Comparison of ENCODE assay signal across 22 mouse cellular contexts in genomic region chr7:4126992-4127785, GRCm38 (mm10). TPM values are rescaled to one million over a fixed set of nuclear protein-coding genes. Genes with fewer than 3 reads are reported as not detected.
DNase-seq lines count a peak whose midpoint lies in the region; ATAC-seq and TF ChIP-seq lines count a peak whose summit lies in the region.
"Had no signal": no experiment of that assay in that cellular context is flagged by ENCODE, and none has a peak within 500 bp of the region (broad histone marks: within the 10 kb centered on the region; RNA-seq: fewer than 3 reads in every experiment).

No protein-coding gene starts in this region.

- WGBS in embryonic facial prominence, embryonic 13.5 days, result 85% methylated on average over 11 of the region's 11 CpGs
- 86% methylated on average over 11 of the region's 11 CpGs for WGBS in embryonic facial prominence, embryonic 10.5 days
- WGBS in hindbrain, postnatal 0 days, result 76% methylated on average over 11 of the region's 11 CpGs
- WGBS in hindbrain, embryonic 16.5 days, result 84% methylated on average over 11 of the region's 11 CpGs
- WGBS in neural tube, embryonic 13.5 days, result 86% methylated on average over 11 of the region's 11 CpGs

- TF ChIP-seq CTCF in hindbrain, postnatal 0 days (IDR thresholded peaks at IDR 0.05; ENCODE audit: low read depth), result no peak

- no peaks in the 10 kb centered on the region; the same call in 1 of the 2 replicates for H3K27me3 ChIP-seq in embryonic facial prominence, embryonic 13.5 days
- H3K27me3 ChIP-seq in embryonic facial prominence, embryonic 10.5 days (replicated peaks; ENCODE audit: low read depth, poor library complexity, severe bottlenecking), result peaks cover 6% of the 10 kb centered on the region; the same call in 1 of the 2 replicates
- H3K27me3 ChIP-seq in hindbrain, postnatal 0 days (ENCODE audit: insufficient read depth, low read length), result no peaks in the 10 kb centered on the region
- no peaks in the 10 kb centered on the region for H3K27me3 ChIP-seq in hindbrain, embryonic 16.5 days (replicated peaks; ENCODE audit: control insufficient read depth, insufficient read depth, low read length)
- H3K27me3 ChIP-seq in neural tube, embryonic 13.5 days, result no peaks in the 10 kb centered on the region
- H3K27me3 ChIP-seq: embryonic facial prominence, embryonic 12.5 days; intestine, embryonic 15.5 days; limb, embryonic 15.5 days had no signal

- H3K9me3 ChIP-seq in embryonic facial prominence, embryonic 13.5 days, result no peaks in the 10 kb centered on the region
- H3K9me3 ChIP-seq in embryonic facial prominence, embryonic 10.5 days, result no peaks in the 10 kb centered on the region
- no peaks in the 10 kb centered on the region for H3K9me3 ChIP-seq in hindbrain, postnatal 0 days (ENCODE audit: low read length)
- H3K9me3 ChIP-seq in hindbrain, embryonic 16.5 days (ENCODE audit: control insufficient read depth, low read length), result no peaks in the 10 kb centered on the region
- H3K9me3 ChIP-seq in neural tube, embryonic 13.5 days, result no peaks in the 10 kb centered on the region
- H3K9me3 ChIP-seq: embryonic facial prominence, embryonic 12.5 days; heart, embryonic 13.5 days; intestine, embryonic 15.5 days; limb, embryonic 15.5 days; liver, embryonic 15.5 days had no signal

- H3K36me3 ChIP-seq in embryonic facial prominence, embryonic 13.5 days, result no peaks in the 10 kb centered on the region
- H3K36me3 ChIP-seq in embryonic facial prominence, embryonic 10.5 days (replicated peaks), result no peaks in the 10 kb centered on the region; the same call in 1 of the 2 replicates
- no peaks in the 10 kb centered on the region; the same call in 1 of the 2 replicates for H3K36me3 ChIP-seq in hindbrain, postnatal 0 days (ENCODE audit: insufficient read depth, low read length)
- peaks cover 8% of the 10 kb centered on the region for H3K36me3 ChIP-seq in hindbrain, embryonic 16.5 days (ENCODE audit: control insufficient read depth, insufficient read depth, low read length)
- H3K36me3 ChIP-seq in neural tube, embryonic 13.5 days, result peaks cover 36% of the 10 kb centered on the region
- H3K36me3 ChIP-seq: embryonic facial prominence, embryonic 12.5 days; heart, embryonic 13.5 days; intestine, embryonic 15.5 days; limb, embryonic 15.5 days; liver, embryonic 15.5 days had no signal

- H3K4me1 ChIP-seq in embryonic facial prominence, embryonic 13.5 days, result peaks cover 16% of the 10 kb centered on the region
- H3K4me1 ChIP-seq in embryonic facial prominence, embryonic 10.5 days, result peaks cover 35% of the 10 kb centered on the region
- H3K4me1 ChIP-seq in hindbrain, postnatal 0 days (ENCODE audit: insufficient read depth, low read length), result peaks cover 17% of the 10 kb centered on the region
- peaks cover 29% of the 10 kb centered on the region for H3K4me1 ChIP-seq in hindbrain, embryonic 16.5 days (ENCODE audit: control insufficient read depth, insufficient read depth, low read depth, low read length)
- H3K4me1 ChIP-seq in neural tube, embryonic 13.5 days (replicated peaks), result peaks cover 78% of the 10 kb centered on the region

- H3K9ac ChIP-seq in embryonic facial prominence, embryonic 13.5 days, result 0 out of 2 replicates have a peak overlapping the region, but pooled peaks have one; percentile 36
- H3K9ac ChIP-seq in hindbrain, postnatal 0 days (replicated peaks; ENCODE audit: low read length), result no peak overlapping the region
- no peak overlapping the region for H3K9ac ChIP-seq in hindbrain, embryonic 16.5 days (ENCODE audit: low read depth, low read length)
- no peak overlapping the region for H3K9ac ChIP-seq in neural tube, embryonic 13.5 days
- H3K9ac ChIP-seq: embryonic facial prominence, embryonic 12.5 days; heart, embryonic 13.5 days; intestine, embryonic 15.5 days; limb, embryonic 15.5 days; liver, embryonic 15.5 days had no signal

- no peak overlapping the region for H3K4me2 ChIP-seq in embryonic facial prominence, embryonic 13.5 days
- no peak overlapping the region for H3K4me2 ChIP-seq in hindbrain, postnatal 0 days (ENCODE audit: low read depth, low read length)
- H3K4me2 ChIP-seq in hindbrain, embryonic 16.5 days (ENCODE audit: low read length), result no peak overlapping the region
- no peak overlapping the region for H3K4me2 ChIP-seq in neural tube, embryonic 13.5 days
- H3K4me2 ChIP-seq: embryonic facial prominence, embryonic 12.5 days; heart, embryonic 13.5 days; intestine, embryonic 15.5 days; limb, embryonic 15.5 days; liver, embryonic 15.5 days had no signal

- ATAC-seq in embryonic facial prominence, embryonic 13.5 days (ENCODE audit: insufficient number of reproducible peaks, insufficient read depth, low FRiP score, low TSS enrichment, low read depth), result no peak
- no peak for ATAC-seq in hindbrain, postnatal 0 days
- no peak for ATAC-seq in hindbrain, embryonic 16.5 days
- ATAC-seq in neural tube, embryonic 13.5 days (ENCODE audit: low read depth), result no peak
- ATAC-seq in granulocyte monocyte progenitor cell, adult 5-6 weeks (replicated peaks; ENCODE audit: poor library complexity, severe bottlenecking), result no peak
- ATAC-seq: intestine, embryonic 15.5 days had no signal

- no peak overlapping the region for H3K4me3 ChIP-seq in embryonic facial prominence, embryonic 13.5 days
- H3K4me3 ChIP-seq in embryonic facial prominence, embryonic 10.5 days, result no peak overlapping the region
- no peak overlapping the region for H3K4me3 ChIP-seq in hindbrain, postnatal 0 days (ENCODE audit: low read length)
- no peak overlapping the region for H3K4me3 ChIP-seq in hindbrain, embryonic 16.5 days (ENCODE audit: low read length)
- no peak overlapping the region for H3K4me3 ChIP-seq in neural tube, embryonic 13.5 days
- H3K4me3 ChIP-seq: embryonic facial prominence, embryonic 12.5 days; gastrocnemius, adult 2 months; heart, embryonic 13.5 days; intestine, embryonic 15.5 days; limb, embryonic 15.5 days; liver, embryonic 15.5 days; myocyte had no signal

- DNase-seq in embryonic facial prominence, embryonic 10.5 days (ENCODE audit: low spot score), result no peak
- DNase-seq in hindbrain, postnatal 0 days (ENCODE audit: low spot score), result no peak
- no peak for DNase-seq in neural tube, embryonic 10.5 days (ENCODE audit: extremely low spot score, low spot score)
- DNase-seq: B cell, adult 2 months; gastrocnemius, adult 2 months; heart, postnatal 36 days; kidney, adult 9 months; kidney, postnatal 25 days; midbrain, embryonic 14.5 days; right cerebral cortex, postnatal 25 days; thymus, adult 2 months had no signal

- no peak overlapping the region for H3K27ac ChIP-seq in embryonic facial prominence, embryonic 13.5 days
- no peak overlapping the region for H3K27ac ChIP-seq in embryonic facial prominence, embryonic 10.5 days (replicated peaks)
- H3K27ac ChIP-seq in hindbrain, postnatal 0 days, result 0 out of 2 replicates have a peak overlapping the region, but pooled peaks have one; percentile 41
- no peak overlapping the region for H3K27ac ChIP-seq in hindbrain, embryonic 16.5 days (ENCODE audit: low read depth, low read length)
- peak overlapping the region; percentile 39; the same call in 1 of the 2 replicates for H3K27ac ChIP-seq in neural tube, embryonic 13.5 days (replicated peaks)
- H3K27ac ChIP-seq: embryonic facial prominence, embryonic 12.5 days; gastrocnemius, adult 2 months; heart, embryonic 13.5 days; intestine, embryonic 15.5 days; limb, embryonic 15.5 days; liver, embryonic 15.5 days had no signal

RNA-seq across cellular contexts. Expression of gene Ttyh1, which starts 8.0 kb away (rescaled TPM):
- polyA plus RNA-seq in embryonic facial prominence, embryonic 13.5 days (2015; fragmentation: Nextera tagmentation; extraction: Ambion mirVana), result 3.7 and 5.9 TPM in 2 replicates
- 10.5 and 10.9 TPM in 2 replicates for polyA plus RNA-seq in embryonic facial prominence, embryonic 10.5 days (2016; fragmentation: Nextera tagmentation; extraction: Ambion mirVana)
- total RNA-seq in hindbrain, postnatal 0 days (2014; rRNA removed), result 819 and 1,009 TPM in 2 replicates
- polyA plus RNA-seq in hindbrain, postnatal 0 days (2015; fragmentation: Nextera tagmentation; extraction: Ambion mirVana), result 249 and 272 TPM in 2 replicates
- polyA plus RNA-seq in hindbrain, embryonic 16.5 days (2015; fragmentation: Nextera tagmentation; extraction: Ambion mirVana), result 204 and 239 TPM in 2 replicates
- 137 and 141 TPM in 2 replicates for polyA plus RNA-seq in neural tube, embryonic 13.5 days (2015; fragmentation: Nextera tagmentation; extraction: Ambion mirVana)
- total RNA-seq in granulocyte monocyte progenitor cell, adult 5-6 weeks (2014; fragmentation: Nextera tagmentation), result not detected in 2 replicates
- total RNA-seq in granulocyte monocyte progenitor cell, adult 5-6 weeks (2017), result 0.09 and 0.52 TPM in 2 replicates
- total RNA-seq: common myeloid progenitor, adult 5-6 weeks had no signal

RNA-seq across cellular contexts. Expression of gene Leng8, which starts 9.7 kb away (rescaled TPM):
- polyA plus RNA-seq in embryonic facial prominence, embryonic 13.5 days (2015; fragmentation: Nextera tagmentation; extraction: Ambion mirVana), result 66.7 and 67.8 TPM in 2 replicates
- polyA plus RNA-seq in embryonic facial prominence, embryonic 10.5 days (2016; fragmentation: Nextera tagmentation; extraction: Ambion mirVana), result 68.1 and 68.2 TPM in 2 replicates
- total RNA-seq in hindbrain, postnatal 0 days (2014; rRNA removed), result 183 and 264 TPM in 2 replicates
- polyA plus RNA-seq in hindbrain, postnatal 0 days (2015; fragmentation: Nextera tagmentation; extraction: Ambion mirVana), result 49.1 and 50.8 TPM in 2 replicates
- 57.4 and 75.4 TPM in 2 replicates for polyA plus RNA-seq in hindbrain, embryonic 16.5 days (2015; fragmentation: Nextera tagmentation; extraction: Ambion mirVana)
- 78.0 and 79.6 TPM in 2 replicates for polyA plus RNA-seq in neural tube, embryonic 13.5 days (2015; fragmentation: Nextera tagmentation; extraction: Ambion mirVana)
- total RNA-seq in granulocyte monocyte progenitor cell, adult 5-6 weeks (2014; fragmentation: Nextera tagmentation), result 69.9 and 91.7 TPM in 2 replicates
- 18.0 and 26.4 TPM in 2 replicates for total RNA-seq in granulocyte monocyte progenitor cell, adult 5-6 weeks (2017)

RNA-seq across cellular contexts. Expression of gene Leng9, which starts 23.0 kb away (rescaled TPM):
- polyA plus RNA-seq in embryonic facial prominence, embryonic 13.5 days (2015; fragmentation: Nextera tagmentation; extraction: Ambion mirVana), result 4.6 and 5.4 TPM in 2 replicates
- 1.4 and 1.7 TPM in 2 replicates for polyA plus RNA-seq in embryonic facial prominence, embryonic 10.5 days (2016; fragmentation: Nextera tagmentation; extraction: Ambion mirVana)
- total RNA-seq in hindbrain, postnatal 0 days (2014; rRNA removed), result 4.2 and 4.4 TPM in 2 replicates
- polyA plus RNA-seq in hindbrain, postnatal 0 days (2015; fragmentation: Nextera tagmentation; extraction: Ambion mirVana), result 4.2 and 5.4 TPM in 2 replicates
- polyA plus RNA-seq in hindbrain, embryonic 16.5 days (2015; fragmentation: Nextera tagmentation; extraction: Ambion mirVana), result 6.0 and 6.8 TPM in 2 replicates
- 4.6 TPM in 2 replicates for polyA plus RNA-seq in neural tube, embryonic 13.5 days (2015; fragmentation: Nextera tagmentation; extraction: Ambion mirVana)
- total RNA-seq in granulocyte monocyte progenitor cell, adult 5-6 weeks (2014; fragmentation: Nextera tagmentation), result 0.32 TPM in 1 of 2 replicates, not detected in the other
- 1.4 and 2.0 TPM in 2 replicates for total RNA-seq in granulocyte monocyte progenitor cell, adult 5-6 weeks (2017)

RNA-seq across cellular contexts. Expression of gene Cdc42ep5, which starts 37.5 kb away (rescaled TPM):
- 66.7 and 71.0 TPM in 2 replicates for polyA plus RNA-seq in embryonic facial prominence, embryonic 13.5 days (2015; fragmentation: Nextera tagmentation; extraction: Ambion mirVana)
- 32.7 and 34.9 TPM in 2 replicates for polyA plus RNA-seq in embryonic facial prominence, embryonic 10.5 days (2016; fragmentation: Nextera tagmentation; extraction: Ambion mirVana)
- total RNA-seq in hindbrain, postnatal 0 days (2014; rRNA removed), result 8.5 and 15.9 TPM in 2 replicates
- 11.7 and 12.0 TPM in 2 replicates for polyA plus RNA-seq in hindbrain, postnatal 0 days (2015; fragmentation: Nextera tagmentation; extraction: Ambion mirVana)
- polyA plus RNA-seq in hindbrain, embryonic 16.5 days (2015; fragmentation: Nextera tagmentation; extraction: Ambion mirVana), result 8.5 and 9.7 TPM in 2 replicates
- 8.6 and 8.9 TPM in 2 replicates for polyA plus RNA-seq in neural tube, embryonic 13.5 days (2015; fragmentation: Nextera tagmentation; extraction: Ambion mirVana)
- not detected in 2 replicates for total RNA-seq in granulocyte monocyte progenitor cell, adult 5-6 weeks (2014; fragmentation: Nextera tagmentation)
- 0.21 TPM in 1 of 2 replicates, not detected in the other for total RNA-seq in granulocyte monocyte progenitor cell, adult 5-6 weeks (2017)

Comparison
In these comparisons a context has a peak if more than half of its experiments do, and no peak if none do; other contexts are left out.
1. H3K27ac ChIP-seq: peak in hindbrain, postnatal 0 days (single experiment) and neural tube, embryonic 13.5 days (single experiment); none in embryonic facial prominence, embryonic 13.5 days (single experiment), embryonic facial prominence, embryonic 10.5 days (single experiment) and hindbrain, embryonic 16.5 days (single experiment).
2. RNA of gene Ttyh1, which starts 8.0 kb away (polyA plus RNA-seq): 249 to 272 TPM in hindbrain, postnatal 0 days, 204 to 239 TPM in hindbrain, embryonic 16.5 days and 137 to 141 TPM in neural tube, embryonic 13.5 days; 10.5 to 10.9 TPM in embryonic facial prominence, embryonic 10.5 days and 3.7 to 5.9 TPM in embryonic facial prominence, embryonic 13.5 days; every median in the first group is over 10 times any median in the second.